In the genomic region with DNA sequence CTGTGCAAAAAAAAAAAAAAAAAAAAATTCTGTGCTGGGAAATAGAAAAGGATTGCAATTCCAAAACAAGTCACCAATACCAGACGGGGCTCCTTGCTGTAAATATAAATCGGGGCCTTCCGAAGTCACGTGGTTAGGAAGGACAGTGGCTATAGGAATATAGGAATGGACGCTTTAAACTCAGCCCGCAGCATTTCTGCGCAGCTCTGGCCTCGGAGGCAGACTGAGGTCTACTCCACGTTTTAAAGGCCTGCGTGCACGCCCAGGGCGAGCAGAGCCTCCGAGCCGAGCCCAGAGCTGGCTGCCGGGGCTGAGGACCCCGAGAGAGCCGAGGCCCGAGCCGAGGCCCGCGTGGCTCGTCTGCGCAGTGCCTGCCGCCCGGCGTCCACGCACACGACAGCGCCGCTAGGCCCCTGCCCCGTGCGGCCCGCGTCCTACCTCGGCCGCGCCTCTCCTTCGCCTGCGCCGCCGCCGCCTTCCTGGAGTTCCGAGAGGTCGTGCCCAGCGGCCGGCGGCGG, we compare ENCODE assay signal across 8 mouse cellular contexts. TPM values are rescaled to one million over a fixed set of nuclear protein-coding genes. Genes with fewer than 3 reads are reported as not detected.
DNase-seq lines count a peak whose midpoint lies in the region; ATAC-seq and TF ChIP-seq lines count a peak whose summit lies in the region.

No protein-coding gene starts in this region.

- H3K9ac ChIP-seq in kidney, embryonic 14.5 days (ENCODE audit: low read depth, low read length) = peak overlapping the region; percentile 84
- H3K9ac ChIP-seq in embryonic facial prominence, embryonic 12.5 days = peak overlapping the region; percentile 90
- peak overlapping the region; percentile 80 for H3K9ac ChIP-seq in intestine, embryonic 15.5 days
- peak overlapping the region; percentile 89 for H3K9ac ChIP-seq in midbrain, embryonic 14.5 days (replicated peaks; ENCODE audit: low read length)

- H3K36me3 ChIP-seq in kidney, embryonic 14.5 days (ENCODE audit: control insufficient read depth, insufficient read depth, low read length) = peaks cover 10% of the 10 kb centered on the region; the same call in 1 of the 2 replicates
- H3K36me3 ChIP-seq in G1E (replicated peaks) = peaks cover 23% of the 10 kb centered on the region
- H3K36me3 ChIP-seq in embryonic facial prominence, embryonic 12.5 days = peaks cover 9% of the 10 kb centered on the region; the same call in 1 of the 2 replicates
- H3K36me3 ChIP-seq in intestine, embryonic 15.5 days = no peaks in the 10 kb centered on the region
- H3K36me3 ChIP-seq in midbrain, embryonic 14.5 days (ENCODE audit: control insufficient read depth, insufficient read depth, low read length) = no peaks in the 10 kb centered on the region

- WGBS in kidney, embryonic 14.5 days = under 1% methylated on average over 36 of the region's 48 CpGs
- under 1% methylated on average over 47 of the region's 48 CpGs for WGBS in embryonic facial prominence, embryonic 12.5 days
- WGBS in intestine, embryonic 15.5 days = under 1% methylated on average over 46 of the region's 48 CpGs
- WGBS in midbrain, embryonic 14.5 days = under 1% methylated on average over 48 of the region's 48 CpGs

- no peaks in the 10 kb centered on the region for H3K9me3 ChIP-seq in kidney, embryonic 14.5 days (ENCODE audit: control insufficient read depth, low read length)
- no peaks in the 10 kb centered on the region for H3K9me3 ChIP-seq in G1E (replicated peaks)
- no peaks in the 10 kb centered on the region for H3K9me3 ChIP-seq in embryonic facial prominence, embryonic 12.5 days
- H3K9me3 ChIP-seq in intestine, embryonic 15.5 days = no peaks in the 10 kb centered on the region
- no peaks in the 10 kb centered on the region for H3K9me3 ChIP-seq in midbrain, embryonic 14.5 days (ENCODE audit: control insufficient read depth, low read length)

- H3K27me3 ChIP-seq in kidney, embryonic 14.5 days (ENCODE audit: control insufficient read depth, insufficient read depth, low read length) = no peaks in the 10 kb centered on the region
- H3K27me3 ChIP-seq in G1E (ENCODE audit: insufficient read depth, low read length) = no peaks in the 10 kb centered on the region
- no peaks in the 10 kb centered on the region for H3K27me3 ChIP-seq in embryonic facial prominence, embryonic 12.5 days
- no peaks in the 10 kb centered on the region for H3K27me3 ChIP-seq in intestine, embryonic 15.5 days (replicated peaks)
- H3K27me3 ChIP-seq in midbrain, embryonic 14.5 days (ENCODE audit: control insufficient read depth, insufficient read depth, low read length) = no peaks in the 10 kb centered on the region

- peak overlapping the region; percentile 78 for H3K4me2 ChIP-seq in kidney, embryonic 14.5 days (replicated peaks; ENCODE audit: low read depth, low read length)
- H3K4me2 ChIP-seq in embryonic facial prominence, embryonic 12.5 days (replicated peaks) = peak overlapping the region; percentile 76
- H3K4me2 ChIP-seq in intestine, embryonic 15.5 days (replicated peaks) = peak overlapping the region; percentile 67
- peak overlapping the region; percentile 80 for H3K4me2 ChIP-seq in midbrain, embryonic 14.5 days (ENCODE audit: low read length)

- peaks cover 7% of the 10 kb centered on the region; the same call in 1 of the 2 replicates for H3K4me1 ChIP-seq in kidney, embryonic 14.5 days (ENCODE audit: control insufficient read depth, insufficient read depth, low read length)
- H3K4me1 ChIP-seq in G1E (ENCODE audit: insufficient read depth, low read depth, low read length) = peaks cover 14% of the 10 kb centered on the region
- H3K4me1 ChIP-seq in embryonic facial prominence, embryonic 12.5 days = peaks cover 9% of the 10 kb centered on the region
- peaks cover 12% of the 10 kb centered on the region for H3K4me1 ChIP-seq in intestine, embryonic 15.5 days (replicated peaks)
- H3K4me1 ChIP-seq in midbrain, embryonic 14.5 days (ENCODE audit: control insufficient read depth, insufficient read depth, low read length) = peaks cover 13% of the 10 kb centered on the region

- H3K27ac ChIP-seq in kidney, embryonic 14.5 days (ENCODE audit: low read depth, low read length) = peak overlapping the region; percentile 85
- peak overlapping the region; percentile 93 for H3K27ac ChIP-seq in embryonic facial prominence, embryonic 12.5 days
- H3K27ac ChIP-seq in intestine, embryonic 15.5 days = peak overlapping the region; percentile 94
- H3K27ac ChIP-seq in midbrain, embryonic 14.5 days (replicated peaks; ENCODE audit: low read depth, low read length) = peak overlapping the region; percentile 84

- TF ChIP-seq CTCF in G1E (IDR thresholded peaks at IDR 0.05; ENCODE audit: low read depth, low read length) = no peak

- DNase-seq in kidney, postnatal 10 days = no peak
- peak; percentile 4 for DNase-seq in G1E (ENCODE audit: low spot score)
- DNase-seq in midbrain, embryonic 14.5 days = peak; percentile 79
- DNase-seq in cerebellum, adult 8-10 months = no peak
- DNase-seq in urinary bladder, postnatal 14 days (ENCODE audit: low spot score) = no peak

- peak; percentile 80 for ATAC-seq in kidney, embryonic 14.5 days (ENCODE audit: low FRiP score, low TSS enrichment)
- ATAC-seq in G1E (ENCODE audit: extremely low read depth, insufficient number of reproducible peaks, low FRiP score, poor library complexity, severe bottlenecking) = no peak
- ATAC-seq in embryonic facial prominence, embryonic 12.5 days (ENCODE audit: insufficient number of reproducible peaks, insufficient read depth, low FRiP score, low TSS enrichment) = peak; percentile 80
- ATAC-seq in intestine, embryonic 15.5 days = peak; percentile 85
- no peak; the same call in 1 of the 2 replicates for ATAC-seq in midbrain, embryonic 14.5 days (ENCODE audit: low FRiP score, low TSS enrichment)

- H3K4me3 ChIP-seq in kidney, embryonic 14.5 days (ENCODE audit: low read length) = peak overlapping the region; percentile 67
- H3K4me3 ChIP-seq in G1E (ENCODE audit: low read depth, low read length) = peak overlapping the region; percentile 84
- H3K4me3 ChIP-seq in embryonic facial prominence, embryonic 12.5 days = peak overlapping the region; percentile 83
- H3K4me3 ChIP-seq in intestine, embryonic 15.5 days (replicated peaks) = peak overlapping the region; percentile 76
- H3K4me3 ChIP-seq in midbrain, embryonic 14.5 days (replicated peaks; ENCODE audit: low read depth, low read length) = peak overlapping the region; percentile 77

RNA-seq across cellular contexts. Expression of gene Rxylt1, which starts 0.7 kb away (rescaled TPM):
- polyA plus RNA-seq in kidney, embryonic 14.5 days (2014; fragmentation: Nextera tagmentation; extraction: Ambion mirVana) = 56.1 and 57.9 TPM in 2 replicates
- total RNA-seq in G1E (2014; fragmentation: Nextera tagmentation) = 57.7 and 62.1 TPM in 2 replicates
- total RNA-seq in G1E (2017) = 30.3 and 33.2 TPM in 2 replicates
- polyA plus RNA-seq in G1E (2012) = 16.0 and 24.9 TPM in 2 replicates
- polyA plus RNA-seq in embryonic facial prominence, embryonic 12.5 days (2016; fragmentation: Nextera tagmentation; extraction: Ambion mirVana) = 47.3 and 49.4 TPM in 2 replicates
- 53.6 and 54.1 TPM in 2 replicates for polyA plus RNA-seq in intestine, embryonic 15.5 days (2015; fragmentation: Nextera tagmentation; extraction: Ambion mirVana)
- polyA plus RNA-seq in midbrain, embryonic 14.5 days (2014; fragmentation: Nextera tagmentation; extraction: Ambion mirVana) = 36.1 and 40.2 TPM in 2 replicates

RNA-seq across cellular contexts. Expression of gene Srgap1, which starts 49.4 kb away (rescaled TPM):
- polyA plus RNA-seq in kidney, embryonic 14.5 days (2014; fragmentation: Nextera tagmentation; extraction: Ambion mirVana) = 18.7 and 20.5 TPM in 2 replicates
- not detected in 2 replicates for total RNA-seq in G1E (2014; fragmentation: Nextera tagmentation)
- 0.06 and 0.22 TPM in 2 replicates for total RNA-seq in G1E (2017)
- polyA plus RNA-seq in G1E (2012) = not detected in 2 replicates
- 19.6 and 19.8 TPM in 2 replicates for polyA plus RNA-seq in embryonic facial prominence, embryonic 12.5 days (2016; fragmentation: Nextera tagmentation; extraction: Ambion mirVana)
- 7.4 and 7.7 TPM in 2 replicates for polyA plus RNA-seq in intestine, embryonic 15.5 days (2015; fragmentation: Nextera tagmentation; extraction: Ambion mirVana)
- polyA plus RNA-seq in midbrain, embryonic 14.5 days (2014; fragmentation: Nextera tagmentation; extraction: Ambion mirVana) = 40.8 and 46.9 TPM in 2 replicates

Comparison
In these comparisons a context has a peak if more than half of its experiments do, and no peak if none do; other contexts are left out.
1. ATAC-seq: peak in kidney, embryonic 14.5 days (single experiment), embryonic facial prominence, embryonic 12.5 days (single experiment) and intestine, embryonic 15.5 days (single experiment); none in G1E (single experiment) and midbrain, embryonic 14.5 days (single experiment).
2. DNase-seq: peak in G1E (single experiment) and midbrain, embryonic 14.5 days (single experiment); none in kidney, postnatal 10 days (single experiment), cerebellum, adult 8-10 months (single experiment) and urinary bladder, postnatal 14 days (single experiment).
3. Peak in every context shown above with its lines, with median percentiles within 50 percentile points of each other: H3K27ac ChIP-seq, H3K4me2 ChIP-seq, H3K4me3 ChIP-seq and H3K9ac ChIP-seq.